Mouse (Mus musculus) ES-Bruce4 (cell line): ENCODE measurements at regions not wholly inside any gene's neighbourhood (a gene's known extent, or its start where the extent isn't known, plus 50 kb on each side); places are given as distances from the start of the nearest gene placed in this dataset.

ENCODE experiments used
- H3K27ac ChIP-seq: 2 replicates; pipeline ENCODE4 v1.5.1; 2012; ENCODE audit warnings: low read length, inconsistent platforms; ENCODE audit not compliant: insufficient read depth
- H3K27me3 ChIP-seq: 2 replicates; pipeline ENCODE4 v1.6.1; 2012; ENCODE audit warnings: mild to moderate bottlenecking, low read length, inconsistent platforms; ENCODE audit not compliant: control insufficient read depth, poor library complexity, insufficient read depth, severe bottlenecking
- H3K36me3 ChIP-seq: 2 replicates; pipeline ENCODE4 v1.6.1; 2012; ENCODE audit warnings: inconsistent platforms, mild to moderate bottlenecking, low read length, moderate library complexity; ENCODE audit not compliant: control insufficient read depth, poor library complexity, insufficient read depth, severe bottlenecking
- H3K4me1 ChIP-seq: one replicate; pipeline ENCODE4 v1.8.1; 2011; ENCODE audit warnings: low read length; ENCODE audit not compliant: control insufficient read depth, insufficient read depth
- H3K4me3 ChIP-seq: 2 replicates; pipeline ENCODE4 v1.5.1; 2011; ENCODE audit warnings: low read depth, mild to moderate bottlenecking, low read length
- H3K9ac ChIP-seq: 2 replicates; pipeline ENCODE4 v1.6.1; 2012; ENCODE audit warnings: low read depth, mild to moderate bottlenecking, inconsistent platforms; ENCODE audit not compliant: poor library complexity, severe bottlenecking
- H3K9me3 ChIP-seq: replicated peaks from 2 replicates; pipeline ENCODE4 v1.6.1; 2012; ENCODE audit warnings: mild to moderate bottlenecking, low read length, inconsistent platforms; ENCODE audit not compliant: control insufficient read depth, poor library complexity, insufficient read depth, severe bottlenecking
- CTCF ChIP-seq: IDR thresholded peaks from one replicate; pipeline ENCODE4 v1.8.1; 2011; ENCODE audit warnings: low read depth, low read length
- EP300 ChIP-seq: IDR thresholded peaks from 2 replicates; pipeline ENCODE4 v1.6.1; 2011; ENCODE audit warnings: low read depth, low read length; ENCODE audit not compliant: insufficient read depth
- POLR2A ChIP-seq: IDR thresholded peaks from one replicate; pipeline ENCODE4 v1.8.1; 2011; ENCODE audit warnings: low read length; ENCODE audit not compliant: insufficient read depth

DNA sequence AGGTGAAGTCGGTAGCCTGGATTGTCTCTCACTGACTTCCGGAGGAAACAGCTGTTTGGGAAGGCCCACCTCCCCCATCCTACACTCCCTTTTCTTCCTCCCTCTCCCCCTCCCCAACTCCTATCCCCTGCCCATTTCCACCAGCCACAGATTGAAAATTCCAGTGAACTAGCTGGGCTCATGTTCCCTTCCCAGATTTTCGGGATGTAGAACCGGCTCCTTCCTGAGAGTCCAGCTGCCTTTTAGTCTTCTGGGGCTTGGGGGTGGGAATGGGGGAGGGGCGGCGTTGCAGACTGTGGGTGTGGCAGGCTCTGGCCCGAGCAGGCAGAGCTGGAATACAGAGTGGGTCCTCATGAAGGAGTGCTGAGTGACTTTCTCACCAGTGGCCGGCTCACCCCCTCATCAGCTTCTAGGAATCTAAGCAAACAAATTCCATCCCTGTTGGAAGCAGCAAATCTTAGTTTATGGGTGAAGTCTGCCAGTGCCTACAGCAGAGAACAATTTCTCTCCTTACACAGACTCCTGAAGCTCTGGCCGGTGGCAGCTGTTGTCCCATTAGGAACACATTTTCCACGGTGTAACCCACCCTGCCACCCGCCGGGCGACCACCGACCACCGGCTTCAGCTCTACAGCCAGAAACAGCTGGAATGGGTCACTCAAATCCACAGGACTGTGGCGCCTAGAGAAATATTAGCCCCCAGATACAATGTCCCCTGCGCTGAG is 100.9 kb downstream of the Mycn start:
- no peaks in the 10 kb centered on the region for H3K9me3 ChIP-seq
- peak overlapping the region; percentile 68 for H3K4me3 ChIP-seq
- no peaks in the 10 kb centered on the region for H3K36me3 ChIP-seq
- no peaks in the 10 kb centered on the region for H3K27me3 ChIP-seq
- TF ChIP-seq POLR2A (no peak), EP300 (peak; percentile 24; the same call in 1 of the 2 replicates)
- peak overlapping the region; percentile 60 for H3K27ac ChIP-seq
- peaks cover 5% of the 10 kb centered on the region for H3K4me1 ChIP-seq
- H3K9ac ChIP-seq, result peak overlapping the region; percentile 54

GRCm38 (mm10) chr12:12837775-12838174 is 103.9 kb downstream of the Mycn start:
- Histone ChIP-seq H3K9me3 (peaks cover 4% of the 10 kb centered on the region; the same call in 1 of the 2 replicates), H3K4me1 (peaks cover 5% of the 10 kb centered on the region), H3K36me3 (no peaks in the 10 kb centered on the region), H3K27me3 (no peaks in the 10 kb centered on the region), H3K4me3 (no peak overlapping the region), H3K9ac (no peak overlapping the region), H3K27ac (no peak overlapping the region)
- TF ChIP-seq EP300 (no peak), CTCF (no peak), POLR2A (no peak)

DNA sequence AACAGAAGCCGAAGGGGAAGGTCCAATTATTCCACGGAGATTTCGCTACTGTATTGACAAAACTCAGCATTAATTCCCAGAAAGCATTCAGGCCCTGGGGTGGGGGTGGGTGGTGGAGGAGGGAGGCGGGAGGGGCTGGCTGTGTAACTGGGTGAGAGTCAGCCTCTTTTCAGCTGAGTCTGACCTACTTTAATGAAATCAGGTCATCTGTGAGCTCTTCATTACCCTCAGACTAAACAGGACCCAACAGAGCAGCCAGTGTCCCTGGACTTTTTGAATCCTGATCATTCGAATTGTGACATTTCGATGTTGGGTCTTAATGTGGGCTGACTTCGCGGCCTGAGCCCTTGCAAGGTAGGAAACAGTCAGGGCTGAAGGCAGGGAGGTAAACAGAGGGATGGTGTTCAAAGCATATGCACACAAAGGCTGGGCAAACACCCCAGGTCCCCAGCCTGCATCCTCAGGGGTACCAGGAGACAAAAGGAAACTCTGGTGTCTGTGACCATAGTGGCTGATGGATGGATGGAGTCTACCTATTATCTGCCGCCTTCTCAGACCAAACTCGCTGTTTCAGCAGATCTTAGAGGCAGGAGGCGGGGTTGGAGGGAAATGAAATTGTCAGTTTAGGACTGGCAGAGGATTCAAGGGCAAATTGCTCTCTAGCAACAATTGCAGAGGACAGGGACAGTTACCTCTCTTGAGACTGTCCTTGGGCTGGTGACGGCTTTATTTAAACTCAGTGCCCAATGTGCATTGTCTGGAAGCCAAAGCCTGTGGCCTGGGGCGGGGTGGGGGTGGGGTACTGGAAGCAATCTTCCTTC is 113.7 kb downstream of the Mycn start:
- Histone ChIP-seq H3K27me3 (no peaks in the 10 kb centered on the region), H3K9me3 (peaks cover 4% of the 10 kb centered on the region; the same call in 1 of the 2 replicates), H3K36me3 (no peaks in the 10 kb centered on the region), H3K27ac (peak overlapping the region; percentile 96), H3K4me3 (no peak overlapping the region), H3K4me1 (peaks cover 4% of the 10 kb centered on the region), H3K9ac (peak overlapping the region; percentile 66)
- TF ChIP-seq CTCF, result no peak
- TF ChIP-seq POLR2A, result no peak
- TF ChIP-seq EP300, result peak; percentile 55; the same call in 1 of the 2 replicates

- peak overlapping the region; percentile 90 for H3K27ac ChIP-seq
- H3K9me3 ChIP-seq, result no peaks in the 10 kb centered on the region
- H3K9ac ChIP-seq, result peak overlapping the region; percentile 66
- TF ChIP-seq CTCF (no peak), POLR2A (peak; percentile 39), EP300 (0 out of 2 replicates have a peak, but pooled peaks have one; percentile 26)
- H3K4me1 ChIP-seq, result peaks cover 4% of the 10 kb centered on the region
- no peak overlapping the region for H3K4me3 ChIP-seq
- no peaks in the 10 kb centered on the region for H3K36me3 ChIP-seq
- no peaks in the 10 kb centered on the region for H3K27me3 ChIP-seq
Measured at GRCm38 (mm10) chr12:12827379-12827778, 114.3 kb downstream of the Mycn start.

DNA sequence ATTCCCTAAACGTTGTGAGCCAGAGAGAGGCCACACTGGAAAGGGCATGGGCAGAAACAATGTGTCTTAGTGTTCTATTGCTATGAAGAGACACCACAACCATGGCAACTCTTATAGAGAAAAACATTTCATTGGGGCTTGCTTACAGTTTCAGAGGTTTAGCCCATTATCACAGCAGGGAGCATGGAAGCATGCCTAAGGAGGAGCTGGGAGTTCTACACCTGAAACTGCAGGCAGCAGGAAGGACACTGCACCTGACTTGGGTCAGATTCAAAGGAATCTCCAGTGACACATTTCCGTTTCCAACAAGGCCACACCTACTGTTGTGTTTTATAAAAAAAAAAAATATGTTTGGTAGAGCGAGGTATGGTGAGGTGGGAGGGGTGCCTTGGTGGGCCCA is 115.3 kb downstream of the Mycn start:
- TF ChIP-seq EP300 (0 out of 2 replicates have a peak, but pooled peaks have one; percentile 26), CTCF (no peak)
- Histone ChIP-seq H3K9ac (no peak overlapping the region), H3K4me3 (no peak overlapping the region), H3K9me3 (no peaks in the 10 kb centered on the region), H3K36me3 (no peaks in the 10 kb centered on the region), H3K4me1 (peaks cover 11% of the 10 kb centered on the region), H3K27me3 (no peaks in the 10 kb centered on the region), H3K27ac (peak overlapping the region; percentile 90)

DNA sequence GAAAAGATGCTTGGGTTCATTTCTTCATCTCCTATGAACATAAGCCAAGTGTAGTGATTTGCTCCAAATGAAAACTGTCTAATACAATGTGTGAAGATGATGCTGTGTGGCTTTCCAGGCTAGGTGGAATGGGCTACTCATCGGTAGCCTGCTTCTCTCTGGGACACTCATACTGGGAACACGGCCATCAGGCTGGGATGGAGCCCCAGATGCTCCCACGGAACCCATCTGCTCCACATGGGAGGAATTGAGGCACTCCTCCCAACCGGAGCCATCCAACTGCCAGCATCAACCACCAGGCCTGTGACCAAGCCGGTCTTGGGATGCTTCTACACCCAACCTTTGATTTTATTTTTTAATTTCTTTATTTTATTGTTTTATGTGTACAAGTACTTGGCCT is 115.9 kb downstream of the Mycn start:
- no peaks in the 10 kb centered on the region for H3K36me3 ChIP-seq
- no peak overlapping the region for H3K9ac ChIP-seq
- TF ChIP-seq EP300 (no peak), POLR2A (no peak), CTCF (no peak)
- peak overlapping the region; percentile 90 for H3K27ac ChIP-seq
- H3K4me1 ChIP-seq, result peaks cover 14% of the 10 kb centered on the region
- H3K9me3 ChIP-seq, result no peaks in the 10 kb centered on the region
- H3K4me3 ChIP-seq, result no peak overlapping the region
- no peaks in the 10 kb centered on the region for H3K27me3 ChIP-seq
